Mouse (Mus musculus): Measurements from ENCODE around the gene Ankub1.

- no peak for TF ChIP-seq GATA1 (IDR thresholded peaks at IDR 0.05; ENCODE audit: borderline replicate concordance, low read length)
- TF ChIP-seq CTCF (IDR thresholded peaks at IDR 0.05; ENCODE audit: low read depth, low read length): no peak
- TF ChIP-seq GATA2 (IDR thresholded peaks at IDR 0.05; ENCODE audit: borderline replicate concordance, low read depth, low read length): no peak
Measured at GRCm38 (mm10) chr3:57714151-57714550, 21.6 kb upstream of the Ankub1 start.
